Mouse (Mus musculus) C2C12 (cell line): ENCODE data around the gene Slc34a2. TPM values are rescaled to one million over a fixed set of nuclear protein-coding genes. Genes with fewer than 3 reads are reported as not detected.

Experiments used
- H3K27me3 ChIP-seq: one replicate; pipeline ENCODE4 v1.6.1; 2011; ENCODE audit not compliant: control insufficient read depth, insufficient read depth, insufficient read length
- H3K36me3 ChIP-seq: one replicate; pipeline ENCODE4 v1.6.1; 2011; ENCODE audit not compliant: control insufficient read depth, insufficient read depth
- H3K4me3 ChIP-seq: one replicate; pipeline ENCODE4 v1.5.1; 2011; ENCODE audit warnings: mild to moderate bottlenecking, control low read depth; ENCODE audit not compliant: poor library complexity, insufficient read depth, severe bottlenecking
- H3K79me2 ChIP-seq: one replicate; pipeline ENCODE4 v1.6.1; 2011; ENCODE audit not compliant: control insufficient read depth, insufficient read depth
- H3K79me3 ChIP-seq: one replicate; pipeline ENCODE4 v1.6.1; 2011; ENCODE audit warnings: low read depth, control low read depth
- H3ac ChIP-seq: one replicate; pipeline ENCODE3; 2011; ENCODE audit warnings: low read depth; ENCODE audit not compliant: control insufficient read depth, insufficient read length
- CEBPB ChIP-seq: IDR thresholded peaks from one replicate; pipeline ENCODE4 v1.6.1; 2011; ENCODE audit warnings: low read depth, mild to moderate bottlenecking, control low read depth, moderate library complexity
- CTCF ChIP-seq: IDR thresholded peaks from one replicate; pipeline ENCODE4 v1.5.1; 2011; ENCODE audit not compliant: control insufficient read depth, insufficient read depth, insufficient read length
- FOSL1 ChIP-seq: IDR thresholded peaks from one replicate; pipeline ENCODE4 v1.8.0; 2011; ENCODE audit warnings: mild to moderate bottlenecking, low read length; ENCODE audit not compliant: poor library complexity, insufficient read depth, severe bottlenecking
- MAX ChIP-seq: IDR thresholded peaks from one replicate; pipeline ENCODE4 v1.6.1; 2011; ENCODE audit warnings: mild to moderate bottlenecking, control low read depth
- MYOD1 ChIP-seq: IDR thresholded peaks from one replicate; pipeline ENCODE4 v1.6.1; 2011; ENCODE audit warnings: low read depth; ENCODE audit not compliant: control insufficient read depth, insufficient read length
- MYOG ChIP-seq: IDR thresholded peaks from one replicate; pipeline ENCODE4 v1.6.1; 2011; ENCODE audit not compliant: control insufficient read depth, insufficient read length; ENCODE audit errors: extremely low read depth
- USF1 ChIP-seq: IDR thresholded peaks from one replicate; pipeline ENCODE4 v1.6.1; 2011; ENCODE audit warnings: low read depth, mild to moderate bottlenecking, control low read depth, moderate library complexity
- polyA plus RNA-seq: library from polyadenylated mRNA; unstranded; fragments of >200 nt; fragmentation: generic; extraction: Trizol; gene quantifications from one replicate; pipeline ENCODE4 v1.2.1, GENCODE M21; 2012; ENCODE audit warnings: missing spikeins

The Slc34a2 gene
- polyA plus RNA-seq, 1 experiment: 0.01 TPM

GRCm38 (mm10) chr5:53053246-53053645 lies 15.4 kb downstream of the Slc34a2 start:
- no peaks in the 10 kb centered on the region for H3K79me3 ChIP-seq
- H3K27me3 ChIP-seq: peaks cover 15% of the 10 kb centered on the region
- no peaks in the 10 kb centered on the region for H3K36me3 ChIP-seq
- H3K79me2 ChIP-seq: no peaks in the 10 kb centered on the region
- no peak for TF ChIP-seq MYOG
- no peak for TF ChIP-seq MAX
- TF ChIP-seq CTCF: no peak
- no peak for TF ChIP-seq FOSL1
- no peak for TF ChIP-seq USF1
- TF ChIP-seq MYOD1: no peak
- TF ChIP-seq CEBPB: no peak
- H3ac ChIP-seq: no peak overlapping the region
- H3K4me3 ChIP-seq: no peak overlapping the region

DNA sequence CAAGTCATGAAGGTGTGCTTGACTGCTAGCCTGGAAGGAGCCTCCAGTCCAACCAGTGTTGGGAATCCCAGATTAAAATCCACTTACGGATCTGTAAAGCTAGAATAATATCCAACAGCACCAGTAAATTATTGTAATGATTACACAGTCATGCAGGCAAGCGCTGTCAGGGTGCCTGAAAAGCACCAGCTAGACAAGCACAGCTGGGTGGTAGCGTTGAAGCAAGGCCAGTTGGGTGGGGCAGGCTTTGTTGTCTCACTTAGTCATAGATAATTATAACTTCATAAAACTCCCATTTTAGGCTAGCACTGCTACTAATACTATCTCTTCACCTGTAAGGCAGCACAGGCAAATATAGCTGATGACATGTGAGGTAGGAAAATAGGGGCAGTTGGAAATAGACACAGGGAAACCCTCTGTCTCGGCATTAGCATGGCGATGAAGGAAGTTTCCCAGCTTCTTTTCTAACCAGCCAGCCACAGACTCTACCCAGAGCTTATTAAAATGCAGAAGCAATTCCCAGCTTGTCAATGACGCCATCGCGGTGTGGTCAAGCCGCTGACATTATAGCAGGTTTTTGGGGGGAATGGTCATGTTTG lies 23.8 kb downstream of the Slc34a2 start:
- TF ChIP-seq MAX: no peak
- no peak for TF ChIP-seq CEBPB
- TF ChIP-seq FOSL1: no peak
- Histone ChIP-seq H3K27me3 (peaks cover 13% of the 10 kb centered on the region), H3ac (no peak overlapping the region), H3K79me3 (no peaks in the 10 kb centered on the region), H3K4me3 (no peak overlapping the region), H3K36me3 (no peaks in the 10 kb centered on the region), H3K79me2 (no peaks in the 10 kb centered on the region)

GRCm38 (mm10) chr5:53074553-53074952 lies 36.7 kb downstream of the Slc34a2 start:
- no peak for TF ChIP-seq MAX
- TF ChIP-seq CTCF: no peak
- no peak for TF ChIP-seq MYOG
- no peak for TF ChIP-seq MYOD1
- TF ChIP-seq CEBPB: no peak
- TF ChIP-seq USF1: no peak
- TF ChIP-seq FOSL1: no peak
- Histone ChIP-seq H3K79me3 (no peaks in the 10 kb centered on the region), H3K4me3 (no peak overlapping the region), H3K79me2 (no peaks in the 10 kb centered on the region), H3ac (no peak overlapping the region), H3K27me3 (peaks cover 11% of the 10 kb centered on the region), H3K36me3 (no peaks in the 10 kb centered on the region)

DNA sequence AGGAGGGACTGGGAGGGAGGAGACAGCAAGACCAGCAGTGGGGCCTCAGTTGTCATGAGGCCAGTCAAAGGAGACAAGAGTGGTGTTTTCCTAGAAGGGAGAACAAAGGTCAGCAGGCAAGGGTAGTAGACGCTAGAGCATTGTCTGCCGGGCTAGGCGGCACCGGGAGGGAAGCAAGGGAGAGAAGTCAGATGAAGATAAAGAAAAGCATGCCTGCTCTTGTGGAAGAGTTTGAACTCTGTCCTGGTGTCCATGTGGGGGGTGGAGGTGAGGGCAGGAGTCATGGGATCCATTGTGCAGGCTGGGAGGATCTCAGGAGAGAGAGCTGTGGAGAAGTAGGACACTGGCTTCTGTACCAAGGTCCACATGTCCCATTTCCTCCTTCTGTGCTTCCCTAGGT lies 40.6 kb downstream of the Slc34a2 start:
- Histone ChIP-seq H3K36me3 (no peaks in the 10 kb centered on the region), H3K79me3 (no peaks in the 10 kb centered on the region), H3K79me2 (no peaks in the 10 kb centered on the region), H3ac (no peak overlapping the region), H3K4me3 (no peak overlapping the region), H3K27me3 (peaks cover 8% of the 10 kb centered on the region)
- TF ChIP-seq FOSL1 (no peak), CTCF (no peak), MYOG (no peak), USF1 (no peak), MAX (no peak), CEBPB (no peak), MYOD1 (no peak)

DNA sequence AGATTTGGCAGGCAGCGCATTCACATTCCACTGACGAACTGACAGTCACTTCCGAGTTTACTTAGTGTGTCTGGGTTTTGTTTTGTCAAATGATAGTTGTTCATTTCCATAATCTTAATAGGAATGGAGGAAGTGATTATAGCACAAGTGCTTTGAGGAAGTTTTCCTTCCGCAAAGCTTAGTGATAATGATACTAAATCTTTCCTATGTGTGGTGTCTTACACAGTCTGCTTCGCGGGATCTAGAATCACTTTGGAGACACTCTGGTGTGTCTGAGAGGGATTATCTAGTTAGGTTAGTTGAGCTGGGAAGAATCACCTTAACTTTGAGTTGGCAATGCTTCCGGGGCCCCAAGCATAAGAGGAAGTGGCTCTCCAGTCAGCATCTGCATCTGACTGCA lies 49.6 kb downstream of the Slc34a2 start:
- Histone ChIP-seq H3K36me3 (no peaks in the 10 kb centered on the region), H3ac (no peak overlapping the region), H3K27me3 (no peaks in the 10 kb centered on the region), H3K79me2 (no peaks in the 10 kb centered on the region), H3K79me3 (no peaks in the 10 kb centered on the region), H3K4me3 (no peak overlapping the region)
- no peak for TF ChIP-seq CTCF
- no peak for TF ChIP-seq MYOG
- TF ChIP-seq FOSL1: no peak
- no peak for TF ChIP-seq MYOD1
- no peak for TF ChIP-seq CEBPB
- TF ChIP-seq MAX: no peak
- TF ChIP-seq USF1: no peak

DNA sequence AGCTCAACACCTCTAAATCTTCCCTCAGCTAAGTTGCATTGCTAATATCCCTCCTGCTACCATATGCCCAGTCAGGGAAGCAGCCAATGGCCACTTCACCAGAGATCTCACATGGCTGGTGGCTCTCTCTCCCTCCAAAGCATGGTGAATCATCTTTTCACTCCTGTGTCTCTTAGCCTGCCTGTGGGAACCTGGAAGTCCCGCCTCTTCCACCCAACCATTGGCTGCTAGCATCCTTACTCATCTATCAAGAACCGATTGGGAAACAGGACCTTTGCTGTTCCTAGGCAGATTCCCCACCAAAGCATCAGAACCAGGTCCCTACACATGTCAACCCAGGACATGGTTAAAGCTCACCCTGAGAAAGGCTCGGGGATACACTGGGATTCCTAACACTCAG lies 53.5 kb downstream of the Slc34a2 start:
- Histone ChIP-seq H3K79me3 (no peaks in the 10 kb centered on the region), H3ac (no peak overlapping the region), H3K36me3 (no peaks in the 10 kb centered on the region), H3K27me3 (peaks cover 3% of the 10 kb centered on the region), H3K79me2 (no peaks in the 10 kb centered on the region), H3K4me3 (no peak overlapping the region)
- no peak for TF ChIP-seq CTCF
- no peak for TF ChIP-seq CEBPB
- TF ChIP-seq USF1: no peak
- no peak for TF ChIP-seq MYOG
- no peak for TF ChIP-seq FOSL1
- no peak for TF ChIP-seq MYOD1
- no peak for TF ChIP-seq MAX
